Mouse (Mus musculus) liver, embryonic 13.5 days (tissue): Measurements from ENCODE around the gene Eya4. TPM values are rescaled to one million over a fixed set of nuclear protein-coding genes. Genes with fewer than 3 reads are reported as not detected.

Experiments
- ATAC-seq: fragments of 200-750 bp; cut with Nextera tagmentation; 2 replicates; pipeline ENCODE4 v1.8.0; 2017; ENCODE audit warnings: low read depth, mild to moderate bottlenecking, moderate number of reproducible peaks, moderate library complexity
- DNase-seq: peaks from one replicate; pipeline ENCODE4 v3.0.0; 2022
- H3K27ac ChIP-seq: fragments of 300-500 bp; sonication (generic); 2 replicates; pipeline ENCODE4 v1.5.1; 2015; ENCODE audit warnings: moderate library complexity, mild to moderate bottlenecking, inconsistent platforms
- H3K27me3 ChIP-seq: fragments of 300-500 bp; sonication (generic); 2 replicates; pipeline ENCODE4 v1.6.1; 2015; ENCODE audit warnings: mild to moderate bottlenecking, inconsistent platforms
- H3K36me3 ChIP-seq: fragments of 300-500 bp; sonication (generic); 2 replicates; pipeline ENCODE4 v1.6.1; 2015; ENCODE audit warnings: mild to moderate bottlenecking, inconsistent platforms
- H3K4me1 ChIP-seq: fragments of 300-500 bp; sonication (generic); replicated peaks from 2 replicates; pipeline ENCODE4 v1.6.1; 2015; ENCODE audit warnings: inconsistent platforms
- H3K4me2 ChIP-seq: fragments of 300-500 bp; sonication (generic); 2 replicates; pipeline ENCODE4 v1.6.1; 2015; ENCODE audit warnings: inconsistent platforms, mild to moderate bottlenecking, moderate library complexity
- H3K4me3 ChIP-seq: fragments of 300-500 bp; sonication (generic); replicated peaks from 2 replicates; pipeline ENCODE4 v1.5.1; 2015; ENCODE audit warnings: mild to moderate bottlenecking, inconsistent platforms
- H3K9ac ChIP-seq: fragments of 300-500 bp; sonication (generic); 2 replicates; pipeline ENCODE4 v1.6.1; 2015; ENCODE audit warnings: mild to moderate bottlenecking, inconsistent platforms
- H3K9me3 ChIP-seq: fragments of 300-500 bp; sonication (generic); replicated peaks from 2 replicates; pipeline ENCODE4 v1.6.1; 2016; ENCODE audit warnings: inconsistent platforms
- WGBS: fragments of 180-500 bp; shearing (Covaris S2); methylation state at CpG from one replicate; pipeline ENCODE4 v1.1.7; 2015; ENCODE audit not compliant: insufficient replicate concordance; 5-methylcytosine and 5-hydroxymethylcytosine counted together
- polyA plus RNA-seq: library from polyadenylated mRNA; unstranded; fragments of >200 nt; fragmentation: Nextera tagmentation; extraction: Ambion mirVana; gene quantifications from 2 replicates; pipeline ENCODE4 v1.2.1, GENCODE M21; 2015

Gene Eya4
- polyA plus RNA-seq, 1 experiment from 2014 or later = 0.25 TPM

DNA sequence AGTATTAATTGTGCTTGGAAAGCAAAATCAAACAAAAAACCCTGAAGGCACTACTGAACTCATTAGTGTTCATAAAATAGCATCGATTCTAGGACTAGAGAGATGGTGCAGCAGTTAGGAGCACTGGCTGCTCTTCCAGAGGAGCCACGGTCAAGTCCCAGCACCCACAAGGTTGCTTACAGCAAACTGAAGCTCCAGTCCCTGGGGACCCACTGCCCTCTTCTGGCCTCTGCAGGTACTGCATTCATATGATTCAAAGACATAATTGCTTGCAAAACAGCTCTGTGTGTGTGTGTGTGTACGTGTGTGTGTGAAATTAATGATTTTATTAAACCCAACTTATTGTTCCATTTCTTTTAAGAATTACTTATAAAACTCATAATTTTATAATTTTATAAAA is 200.2 kb downstream of the Eya4 start:
- Histone ChIP-seq H3K27me3 (no peaks in the 10 kb centered on the region), H3K4me3 (no peak overlapping the region), H3K9ac (no peak overlapping the region), H3K4me1 (no peaks in the 10 kb centered on the region), H3K27ac (no peak overlapping the region), H3K4me2 (no peak overlapping the region), H3K36me3 (no peaks in the 10 kb centered on the region), H3K9me3 (no peaks in the 10 kb centered on the region)
- 76% methylated on average over 3 of the region's 3 CpGs for WGBS
- peak; percentile 8 for DNase-seq
- ATAC-seq = no peak

DNA sequence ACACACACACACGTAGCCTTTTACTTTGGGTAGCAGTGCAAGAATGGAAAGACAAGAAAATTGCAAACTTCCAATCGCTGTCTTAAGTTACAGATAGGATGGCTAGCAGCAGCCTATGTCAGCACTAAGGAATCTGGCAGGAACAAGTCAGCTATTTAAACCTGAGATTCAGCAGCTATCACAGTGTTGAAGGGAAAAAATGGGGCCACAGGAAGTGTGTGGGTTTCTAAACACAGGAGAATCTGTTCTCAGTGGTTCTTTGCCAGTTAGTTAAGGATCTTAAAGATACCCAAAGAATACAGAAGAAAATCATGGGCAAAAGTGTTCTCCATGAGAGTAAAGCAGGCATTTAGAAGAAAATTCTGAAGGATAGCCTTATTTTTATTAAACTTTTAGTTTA is 206.0 kb downstream of the Eya4 start:
- Histone ChIP-seq H3K9me3 (no peaks in the 10 kb centered on the region), H3K9ac (no peak overlapping the region), H3K4me1 (no peaks in the 10 kb centered on the region), H3K27me3 (no peaks in the 10 kb centered on the region), H3K4me2 (no peak overlapping the region), H3K4me3 (no peak overlapping the region), H3K27ac (no peak overlapping the region), H3K36me3 (no peaks in the 10 kb centered on the region)
- DNase-seq (no peak), ATAC-seq (no peak)
- WGBS = 42% methylated on average over 2 of the region's 2 CpGs

DNA sequence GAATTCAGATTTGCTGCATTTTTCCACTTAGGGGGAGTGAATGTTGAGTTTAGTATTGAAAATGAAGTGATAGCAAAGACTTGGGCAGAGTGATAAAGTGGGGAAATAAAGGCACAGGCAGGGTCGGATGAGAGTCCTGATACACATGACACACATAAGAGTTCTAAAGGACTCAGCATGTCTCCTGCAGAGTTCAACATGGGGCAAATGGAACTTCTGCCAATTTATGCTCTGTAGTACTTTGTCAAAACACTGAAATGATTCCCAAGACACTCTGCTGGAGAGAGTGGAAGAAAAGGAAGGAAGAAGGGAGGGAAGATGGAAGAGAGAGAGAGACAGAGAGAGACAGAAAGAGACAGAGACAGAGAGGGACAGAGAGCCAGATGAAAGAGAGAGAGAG is 222.6 kb downstream of the Eya4 start:
- no peak overlapping the region for H3K4me2 ChIP-seq
- H3K4me3 ChIP-seq = no peak overlapping the region
- ATAC-seq (no peak), DNase-seq (no peak)
- H3K27ac ChIP-seq = no peak overlapping the region
- H3K9ac ChIP-seq = no peak overlapping the region
- 61% methylated on average over 1 of the region's 1 CpGs for WGBS
- no peaks in the 10 kb centered on the region for H3K27me3 ChIP-seq
- H3K36me3 ChIP-seq = no peaks in the 10 kb centered on the region
- H3K4me1 ChIP-seq = no peaks in the 10 kb centered on the region
- no peaks in the 10 kb centered on the region for H3K9me3 ChIP-seq

DNA sequence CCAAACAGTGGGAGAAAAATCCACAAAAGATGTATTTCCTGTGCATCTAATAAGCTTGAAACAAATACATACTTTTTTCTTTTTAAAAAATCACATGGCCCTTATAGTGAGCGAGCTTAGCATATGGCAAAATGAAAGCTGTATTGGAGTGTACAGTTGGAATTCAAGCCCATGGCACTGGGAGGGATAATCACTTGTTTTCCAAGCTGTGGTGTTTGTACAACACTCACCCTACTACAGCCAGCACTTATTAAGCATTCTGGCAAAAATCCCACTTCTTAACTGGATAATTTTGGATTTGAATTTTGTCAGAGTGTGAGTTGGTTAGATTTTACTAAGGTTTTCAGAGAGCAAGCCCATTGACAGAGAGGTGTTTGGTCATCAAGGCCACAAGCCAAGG is 223.4 kb downstream of the Eya4 start:
- DNase-seq (no peak), ATAC-seq (no peak)
- 56% methylated on average over 1 of the region's 1 CpGs for WGBS
- H3K27ac ChIP-seq = no peak overlapping the region
- H3K4me3 ChIP-seq = no peak overlapping the region
- H3K9me3 ChIP-seq = no peaks in the 10 kb centered on the region
- H3K36me3 ChIP-seq = no peaks in the 10 kb centered on the region
- no peak overlapping the region for H3K9ac ChIP-seq
- H3K4me1 ChIP-seq = no peaks in the 10 kb centered on the region
- H3K4me2 ChIP-seq = no peak overlapping the region
- no peaks in the 10 kb centered on the region for H3K27me3 ChIP-seq

DNA sequence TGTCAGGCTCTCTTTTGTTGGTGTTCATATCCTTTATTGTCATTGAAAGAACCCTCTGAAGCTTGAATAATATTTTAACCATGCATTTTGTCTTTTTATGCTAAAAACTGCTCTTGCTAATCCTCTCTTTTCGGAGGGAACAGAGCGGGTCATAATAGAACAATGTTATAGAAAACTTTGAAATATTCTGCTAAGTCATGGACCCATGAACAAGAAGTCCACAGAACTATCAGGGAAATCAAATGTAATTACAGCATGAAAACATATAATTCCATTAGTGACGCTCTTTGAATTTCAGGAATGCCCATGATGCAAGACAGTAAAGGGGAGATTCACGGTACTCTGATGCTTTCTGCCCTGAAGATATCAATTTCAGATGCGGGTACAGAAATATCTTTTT is 224.1 kb downstream of the Eya4 start:
- H3K4me3 ChIP-seq = no peak overlapping the region
- no peak for ATAC-seq
- H3K36me3 ChIP-seq = no peaks in the 10 kb centered on the region
- 69% methylated on average over 5 of the region's 5 CpGs for WGBS
- DNase-seq = no peak
- no peak overlapping the region for H3K4me2 ChIP-seq
- H3K27ac ChIP-seq = no peak overlapping the region
- H3K9ac ChIP-seq = no peak overlapping the region
- no peaks in the 10 kb centered on the region for H3K27me3 ChIP-seq
- no peaks in the 10 kb centered on the region for H3K4me1 ChIP-seq
- H3K9me3 ChIP-seq = no peaks in the 10 kb centered on the region

DNA sequence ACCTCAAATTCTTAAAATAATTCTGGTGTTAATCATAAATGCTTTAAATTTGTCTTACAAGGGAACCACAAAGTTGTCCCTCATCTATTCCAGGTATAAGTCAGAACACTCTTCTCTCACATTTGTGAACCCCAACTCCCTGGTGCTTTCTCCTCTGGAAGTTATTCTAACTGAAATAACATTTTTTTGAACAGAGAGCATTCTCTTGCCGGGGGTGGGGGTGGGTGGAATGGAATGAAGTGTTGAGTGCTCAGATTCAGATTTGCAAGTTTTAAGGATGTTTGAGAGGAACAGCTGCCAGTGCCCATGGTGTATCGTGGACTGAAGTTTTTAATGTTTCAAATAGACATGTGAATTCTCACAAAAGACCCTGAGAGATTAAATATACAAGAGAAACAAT is 230.1 kb downstream of the Eya4 start:
- Histone ChIP-seq H3K27ac (no peak overlapping the region), H3K9ac (no peak overlapping the region), H3K4me1 (no peaks in the 10 kb centered on the region), H3K36me3 (no peaks in the 10 kb centered on the region), H3K9me3 (no peaks in the 10 kb centered on the region), H3K4me3 (no peak overlapping the region), H3K4me2 (no peak overlapping the region), H3K27me3 (no peaks in the 10 kb centered on the region)
- 51% methylated on average over 2 of the region's 2 CpGs for WGBS
- DNase-seq (no peak), ATAC-seq (no peak)

DNA sequence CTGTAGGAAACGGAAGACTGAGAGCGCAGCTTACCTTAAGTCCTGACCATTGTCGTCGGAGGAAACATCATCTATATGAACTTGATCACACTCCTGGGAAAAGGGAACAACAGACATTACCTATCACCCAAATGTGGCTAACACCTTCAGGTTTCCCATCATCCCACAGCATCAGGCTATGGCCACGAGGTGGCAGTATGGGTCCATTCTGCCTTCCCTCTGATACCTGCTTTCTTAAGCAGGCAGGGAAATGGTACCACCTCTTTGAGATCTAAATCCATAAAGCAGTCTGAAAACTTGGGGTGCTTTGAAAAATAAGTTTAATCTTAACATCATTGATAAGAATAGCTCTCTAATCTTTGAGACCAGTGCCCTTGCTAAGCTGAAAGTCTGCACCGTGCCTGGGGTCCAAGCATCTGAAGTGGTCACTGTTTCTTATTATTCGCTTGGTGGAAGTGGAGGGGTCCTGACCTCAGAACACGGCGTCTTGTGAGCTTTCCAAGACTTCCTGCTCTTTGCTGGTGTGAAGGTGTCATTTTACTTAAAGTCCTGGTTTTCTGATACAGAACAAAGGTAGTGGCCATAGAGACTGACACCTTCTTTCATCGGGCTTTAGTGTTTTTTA is 233.7 kb downstream of the Eya4 start:
- H3K4me1 ChIP-seq = no peaks in the 10 kb centered on the region
- H3K27me3 ChIP-seq = no peaks in the 10 kb centered on the region
- H3K36me3 ChIP-seq = no peaks in the 10 kb centered on the region
- no peaks in the 10 kb centered on the region for H3K9me3 ChIP-seq
- peak; percentile 36 for DNase-seq
- 37% methylated on average over 10 of the region's 10 CpGs for WGBS
- no peak for ATAC-seq
- H3K4me3 ChIP-seq = no peak overlapping the region
- H3K4me2 ChIP-seq = peak overlapping the region; percentile 40
- H3K9ac ChIP-seq = no peak overlapping the region
- peak overlapping the region; percentile 44; the same call in 1 of the 2 replicates for H3K27ac ChIP-seq

DNA sequence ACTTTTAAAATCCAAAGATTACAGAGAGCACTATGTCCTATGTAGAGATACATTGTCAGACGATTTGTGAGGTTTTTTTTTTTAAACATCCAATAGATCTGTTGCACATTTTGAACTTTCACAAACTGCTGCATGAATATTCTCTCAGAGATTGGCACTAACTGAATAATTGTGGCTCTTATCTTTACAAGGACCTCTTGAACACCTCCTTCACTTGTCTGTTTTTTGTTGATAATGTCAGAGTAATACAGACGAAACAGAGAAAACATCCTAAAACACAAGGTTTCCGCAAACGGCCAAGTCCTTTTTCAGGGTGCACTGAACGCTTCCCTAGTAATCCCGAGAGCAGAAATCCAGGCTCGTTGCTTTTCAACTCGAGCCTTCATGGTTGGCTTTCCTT is 234.5 kb downstream of the Eya4 start:
- H3K9ac ChIP-seq = no peak overlapping the region
- DNase-seq (no peak), ATAC-seq (peak; percentile 73)
- H3K4me3 ChIP-seq = no peak overlapping the region
- 38% methylated on average over 8 of the region's 8 CpGs for WGBS
- no peaks in the 10 kb centered on the region for H3K27me3 ChIP-seq
- H3K36me3 ChIP-seq = no peaks in the 10 kb centered on the region
- H3K4me1 ChIP-seq = no peaks in the 10 kb centered on the region
- peak overlapping the region; percentile 40 for H3K4me2 ChIP-seq
- H3K9me3 ChIP-seq = no peaks in the 10 kb centered on the region
- H3K27ac ChIP-seq = peak overlapping the region; percentile 44; the same call in 1 of the 2 replicates

DNA sequence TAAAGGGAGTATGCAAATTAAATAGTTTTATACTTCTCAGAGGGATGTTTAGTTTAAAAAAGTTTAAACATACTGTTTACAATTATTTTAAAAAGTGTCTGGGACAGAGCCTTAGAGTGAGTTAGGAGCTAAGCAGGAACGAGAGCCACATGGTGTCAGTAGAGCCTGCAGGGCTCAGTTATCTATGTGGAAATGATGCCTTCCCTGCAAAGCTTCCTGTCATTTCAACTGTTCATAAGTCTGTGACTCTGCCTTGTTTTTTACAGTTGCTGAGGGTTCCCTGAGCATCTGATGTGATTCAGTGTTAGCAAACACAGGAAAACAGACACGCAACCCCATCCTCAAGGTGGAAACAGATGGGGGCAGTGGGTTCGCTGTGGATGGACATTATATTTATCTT is 235.3 kb downstream of the Eya4 start:
- no peak overlapping the region for H3K4me3 ChIP-seq
- DNase-seq = no peak
- no peak overlapping the region for H3K9ac ChIP-seq
- WGBS = 29% methylated on average over 3 of the region's 3 CpGs
- H3K9me3 ChIP-seq = no peaks in the 10 kb centered on the region
- no peak overlapping the region for H3K27ac ChIP-seq
- ATAC-seq = peak; percentile 60; the same call in 1 of the 2 replicates
- no peaks in the 10 kb centered on the region for H3K36me3 ChIP-seq
- no peaks in the 10 kb centered on the region for H3K4me1 ChIP-seq
- H3K4me2 ChIP-seq = no peak overlapping the region
- no peaks in the 10 kb centered on the region for H3K27me3 ChIP-seq

DNA sequence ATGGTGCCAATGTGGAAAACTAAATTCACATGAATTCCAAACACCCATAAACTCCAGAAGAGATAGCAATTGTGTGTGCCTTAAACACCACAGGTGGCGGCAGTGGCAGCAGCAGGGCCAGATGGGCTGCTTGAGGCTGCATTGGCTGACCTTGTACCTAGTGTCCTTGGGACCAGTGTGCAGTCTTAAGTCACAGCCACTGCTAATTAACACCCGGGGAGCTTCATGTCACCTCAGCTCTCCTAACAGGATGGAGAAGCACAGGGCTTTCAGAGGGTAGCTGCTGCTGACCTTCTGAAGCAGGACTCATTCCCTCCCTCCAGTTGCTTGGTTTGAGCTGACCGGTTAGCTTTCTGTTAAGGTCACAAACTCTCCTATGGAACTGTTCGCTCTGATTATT is 242.5 kb downstream of the Eya4 start:
- no peak overlapping the region for H3K4me3 ChIP-seq
- no peak overlapping the region for H3K4me2 ChIP-seq
- 57% methylated on average over 4 of the region's 4 CpGs for WGBS
- DNase-seq (no peak), ATAC-seq (no peak)
- H3K4me1 ChIP-seq = no peaks in the 10 kb centered on the region
- no peaks in the 10 kb centered on the region for H3K9me3 ChIP-seq
- no peaks in the 10 kb centered on the region for H3K27me3 ChIP-seq
- H3K9ac ChIP-seq = no peak overlapping the region
- H3K36me3 ChIP-seq = no peaks in the 10 kb centered on the region
- H3K27ac ChIP-seq = no peak overlapping the region

DNA sequence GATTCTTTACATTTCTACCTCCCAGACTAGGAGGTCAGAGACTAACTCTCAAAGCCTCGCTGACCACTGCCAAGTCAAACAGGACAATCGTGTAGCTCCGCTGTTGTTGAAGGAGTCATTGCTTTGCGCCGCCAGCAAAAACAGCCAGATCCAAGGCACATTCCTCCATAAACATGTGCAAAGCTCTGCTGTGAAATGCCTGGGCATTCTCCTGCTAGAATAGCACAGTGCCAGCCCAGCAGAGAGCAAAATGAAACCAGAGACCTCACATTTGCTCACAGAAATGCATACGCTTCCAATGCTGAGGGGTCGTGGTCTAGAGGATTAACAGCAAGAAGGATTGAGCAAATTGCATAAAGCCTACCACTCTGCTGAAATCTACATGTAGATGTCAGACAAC is 258.1 kb downstream of the Eya4 start:
- H3K36me3 ChIP-seq = no peaks in the 10 kb centered on the region
- H3K9me3 ChIP-seq = no peaks in the 10 kb centered on the region
- ATAC-seq (no peak), DNase-seq (no peak)
- H3K9ac ChIP-seq = no peak overlapping the region
- H3K4me1 ChIP-seq = no peaks in the 10 kb centered on the region
- H3K27ac ChIP-seq = no peak overlapping the region
- 76% methylated on average over 7 of the region's 7 CpGs for WGBS
- no peak overlapping the region for H3K4me3 ChIP-seq
- H3K27me3 ChIP-seq = no peaks in the 10 kb centered on the region
- no peak overlapping the region for H3K4me2 ChIP-seq

DNA sequence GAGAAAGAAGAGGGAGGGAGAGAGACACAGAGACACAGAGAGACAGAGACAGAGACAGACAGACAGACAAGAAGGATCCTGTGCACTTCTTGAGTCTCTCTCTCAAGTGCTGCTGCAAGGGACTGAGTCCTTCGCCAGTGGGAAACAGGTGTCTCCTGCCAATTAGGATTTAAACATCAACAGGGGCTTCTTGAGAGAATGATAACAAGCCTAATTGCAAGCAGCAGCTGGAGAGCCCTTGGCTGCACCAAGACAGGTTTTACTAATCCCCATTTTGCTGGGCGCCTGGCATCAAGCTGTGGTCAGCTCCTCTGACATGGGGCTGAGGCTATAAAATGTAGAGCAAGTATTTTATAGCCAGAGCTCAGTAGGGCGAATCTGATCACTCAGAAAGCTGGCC is 259.0 kb downstream of the Eya4 start:
- no peak overlapping the region for H3K9ac ChIP-seq
- no peak overlapping the region for H3K4me3 ChIP-seq
- no peak for ATAC-seq
- no peak overlapping the region for H3K4me2 ChIP-seq
- no peaks in the 10 kb centered on the region for H3K4me1 ChIP-seq
- H3K27me3 ChIP-seq = no peaks in the 10 kb centered on the region
- H3K27ac ChIP-seq = no peak overlapping the region
- 52% methylated on average over 3 of the region's 3 CpGs for WGBS
- H3K36me3 ChIP-seq = no peaks in the 10 kb centered on the region
- H3K9me3 ChIP-seq = no peaks in the 10 kb centered on the region
- DNase-seq = no peak
